Mouse (Mus musculus) 3T3-L1 (cell line): ENCODE measurements around the gene Tdrd9.

Source experiments
- DNase-seq: peaks from one replicate; pipeline ENCODE4 v3.0.0-alpha.2; 2015; ENCODE audit warnings: low read depth, low spot score

The Tdrd9 gene

GRCm38 (mm10) chr12:112104890-112105289, 133.5 kb downstream of the Tdrd9 start:
- no peak for DNase-seq

- no peak for DNase-seq
Observed at GRCm38 (mm10) chr12:112106541-112106971, 135.2 kb downstream of the Tdrd9 start, which contains the start of gene Aspg. TSS of gene Aspg (plus strand) at chr12:112106679.

DNA sequence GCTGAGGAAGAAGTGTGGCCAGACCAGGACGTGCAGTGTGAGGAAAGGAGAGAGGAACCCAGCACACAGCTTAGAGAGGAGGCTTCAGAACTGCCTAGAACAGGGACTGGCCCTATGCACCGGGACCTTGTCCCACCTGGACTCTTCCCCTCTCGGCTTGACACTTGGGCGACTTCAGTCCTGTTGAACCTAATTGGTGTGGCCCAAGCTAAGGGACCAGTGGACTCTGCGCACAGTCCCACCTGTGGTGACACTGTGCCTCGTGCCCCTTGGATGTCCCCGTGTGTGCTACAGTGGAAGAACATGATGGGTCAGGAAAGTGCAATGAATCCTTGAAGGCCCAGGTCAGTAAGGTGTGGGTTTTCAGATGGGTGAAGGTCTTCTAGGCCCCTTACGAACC, 136.3 kb downstream of the Tdrd9 start:
- no peak for DNase-seq

GRCm38 (mm10) chr12:112108696-112109445, 137.5 kb downstream of the Tdrd9 start:
- no peak for DNase-seq

GRCm38 (mm10) chr12:112109701-112110100, 138.3 kb downstream of the Tdrd9 start:
- no peak for DNase-seq

- no peak for DNase-seq
Observed at GRCm38 (mm10) chr12:112111323-112111722, 140.0 kb downstream of the Tdrd9 start.

GRCm38 (mm10) chr12:112112235-112112634, 140.9 kb downstream of the Tdrd9 start:
- no peak for DNase-seq

DNA sequence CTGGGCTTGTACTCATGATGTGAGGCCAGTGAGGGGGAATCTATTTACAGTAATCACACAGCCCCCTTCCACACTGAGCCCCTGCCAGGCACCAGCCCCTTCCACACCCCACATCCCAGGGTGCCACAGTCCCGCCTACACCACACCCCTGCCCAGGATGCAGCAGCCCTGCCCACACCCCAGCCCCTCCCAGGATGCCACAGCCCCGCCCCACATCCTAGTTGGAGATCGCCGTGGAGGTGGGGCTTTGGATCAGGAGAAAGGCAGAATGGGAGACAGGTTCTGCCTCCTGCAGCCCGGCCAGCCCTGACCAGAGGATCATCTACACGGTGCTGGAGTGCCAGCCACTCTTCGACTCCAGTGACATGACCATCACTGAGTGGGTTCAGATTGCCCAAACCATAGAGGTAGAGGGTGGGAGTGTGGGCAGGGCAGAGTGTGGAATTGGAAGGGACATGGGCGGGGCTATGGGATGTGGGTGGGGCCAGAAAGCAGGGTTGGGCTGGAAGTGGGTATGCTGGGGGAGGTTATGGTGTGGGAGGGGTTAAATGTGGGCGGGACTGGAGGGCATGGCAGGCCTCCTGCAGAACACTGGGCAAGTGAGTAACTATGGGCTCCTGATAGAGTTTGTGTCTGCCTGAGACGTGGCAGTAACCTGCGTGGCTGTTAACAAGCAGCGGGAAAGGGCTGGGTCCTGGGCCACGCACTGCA, 141.5 kb downstream of the Tdrd9 start:
- no peak for DNase-seq

DNA sequence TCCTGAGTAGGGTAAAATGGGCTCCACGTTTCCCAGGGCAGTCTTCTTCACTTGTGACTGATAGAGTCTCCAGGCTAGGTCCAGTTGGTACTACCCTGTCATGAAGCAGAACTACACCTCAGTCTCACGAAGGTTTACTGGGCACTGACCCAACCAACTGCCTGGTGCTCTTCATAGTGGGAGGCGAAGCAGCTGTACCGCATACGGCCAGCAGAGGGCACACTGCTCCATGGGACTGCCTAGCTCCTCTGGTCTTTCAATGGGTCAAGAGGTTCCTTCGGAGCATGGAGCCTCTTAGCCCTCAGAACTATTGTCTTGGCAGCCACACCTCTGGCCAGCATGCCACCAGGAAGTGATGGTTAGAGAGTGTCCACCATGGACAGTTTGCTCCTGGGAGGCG, 142.4 kb downstream of the Tdrd9 start:
- DNase-seq = peak; percentile 87

DNA sequence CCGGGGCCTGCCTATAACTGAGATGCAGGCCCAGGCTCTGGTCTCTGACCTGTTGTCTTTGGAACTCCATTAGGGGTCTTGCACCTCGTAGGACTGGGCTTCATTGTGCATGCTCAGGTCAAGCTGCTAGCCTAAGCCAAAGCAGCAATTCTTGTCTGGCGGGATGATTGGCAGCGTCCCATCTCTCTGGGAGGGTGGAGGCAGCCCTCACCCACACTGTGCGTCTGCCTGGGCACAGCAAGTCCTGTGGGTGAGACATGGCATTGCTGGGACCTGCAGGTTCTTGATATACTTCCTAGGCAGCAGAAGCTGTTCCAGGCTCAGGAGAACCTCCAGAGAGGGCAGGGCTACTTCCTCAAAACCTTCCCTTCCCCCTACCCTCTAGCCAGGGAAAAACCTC, 145.6 kb downstream of the Tdrd9 start:
- DNase-seq = no peak

DNA sequence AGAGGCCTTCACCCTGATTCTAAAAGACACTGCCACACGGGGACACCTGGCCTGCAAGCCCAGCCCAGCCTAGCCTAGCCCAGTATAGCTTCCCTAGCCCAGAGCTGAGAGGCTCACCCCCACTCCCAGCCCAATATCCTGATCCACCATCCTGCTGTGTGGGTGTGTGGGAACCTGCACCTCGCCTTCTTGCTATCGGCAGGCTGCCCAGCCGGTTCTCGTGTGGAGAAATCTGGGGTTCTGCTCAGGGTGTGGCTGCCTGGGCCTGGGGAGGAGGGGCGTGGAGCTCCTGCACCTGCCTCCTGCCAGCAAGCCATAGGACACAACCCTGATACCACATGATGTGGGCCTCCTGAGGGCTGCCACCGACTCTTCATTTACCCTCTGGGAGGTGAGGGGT, 146.3 kb downstream of the Tdrd9 start:
- DNase-seq = no peak
